Mouse (Mus musculus) testis, adult 2 months (tissue): ENCODE data around the gene Wdr77.

Experiments
- CTCF ChIP-seq: fragments of 200-500 bp; IDR thresholded peaks from 2 replicates; pipeline ENCODE4 v1.5.1; 2012; ENCODE audit warnings: low read depth, mild to moderate bottlenecking, inconsistent platforms, low read length, moderate library complexity; ENCODE audit not compliant: control insufficient read depth, insufficient read depth, insufficient replicate concordance
- POLR2A ChIP-seq: fragments of 200-500 bp; IDR thresholded peaks from 2 replicates; pipeline ENCODE4 v1.6.1; 2012; ENCODE audit warnings: low read depth, mild to moderate bottlenecking, inconsistent platforms, low read length, moderate library complexity; ENCODE audit not compliant: control insufficient read depth

- TF ChIP-seq POLR2A (peak; percentile 73; the same call in 1 of the 2 replicates), CTCF (no peak)
Measured at GRCm38 (mm10) chr3:106001416-106002370, 42.5 kb downstream of the Wdr77 start.
